Mouse (Mus musculus) CH12.LX (cell line): ENCODE data around the gene Ttc21b. TPM values are rescaled to one million over a fixed set of nuclear protein-coding genes. Genes with fewer than 3 reads are reported as not detected.

Source experiments
- DNase-seq: peaks from one replicate; pipeline ENCODE4 v3.0.0-alpha.2; 2013; ENCODE audit errors: extremely low read depth
- H3K27ac ChIP-seq: 2 replicates; pipeline ENCODE4 v1.5.1; 2012; ENCODE audit warnings: low read depth, mild to moderate bottlenecking, control low read depth, moderate library complexity; ENCODE audit not compliant: insufficient read depth
- H3K27me3 ChIP-seq: replicated peaks from 2 replicates; pipeline ENCODE3; 2012; ENCODE audit warnings: inconsistent platforms
- H3K36me3 ChIP-seq, 2 experiments: replicated peaks in 1 of 2; 2 replicates each; pipeline versions ENCODE3 to v1.6.1; 2012; ENCODE audit warnings: inconsistent platforms in 1 of 2, low read length in 1 of 2, mild to moderate bottlenecking in 1 of 2, mixed read lengths in 1 of 2, moderate library complexity in 1 of 2; ENCODE audit not compliant: control insufficient read depth in 1 of 2, insufficient read depth in 1 of 2
- H3K4me1 ChIP-seq, 2 experiments: 2 replicates each; pipeline ENCODE4 v1.6.1; 2012; ENCODE audit warnings: inconsistent platforms in 1 of 2, moderate library complexity in 1 of 2; ENCODE audit not compliant: insufficient read depth in 2 of 2, control insufficient read depth in 1 of 2
- H3K4me2 ChIP-seq: 2 replicates; pipeline ENCODE4 v1.6.1; 2012; ENCODE audit warnings: low read depth, mild to moderate bottlenecking, control low read depth; ENCODE audit not compliant: poor library complexity, insufficient read depth, severe bottlenecking
- H3K4me3 ChIP-seq, 3 experiments: fragments of 150-350 bp in 1 of 3; sonication (generic) in 1 of 3; replicated peaks in 1 of 3; 2 replicates each; pipeline versions ENCODE3 to v1.5.1; 2011 to 2012; ENCODE audit warnings: low read depth in 2 of 3, low read length in 2 of 3, mild to moderate bottlenecking in 2 of 3, moderate library complexity in 2 of 3, control low read depth in 1 of 3, improper control_type of control experiment in 1 of 3, inconsistent platforms in 1 of 3, mixed read lengths in 1 of 3; ENCODE audit not compliant: poor library complexity in 1 of 3
- H3K79me2 ChIP-seq: replicated peaks from 2 replicates; pipeline ENCODE4 v1.6.1; 2012; ENCODE audit warnings: mild to moderate bottlenecking, moderate library complexity; ENCODE audit not compliant: control insufficient read depth, poor library complexity, insufficient read depth, severe bottlenecking; ENCODE audit errors: extremely low read depth
- H3K9ac ChIP-seq: 2 replicates; pipeline ENCODE4 v1.6.1; 2012; ENCODE audit warnings: low read depth, mild to moderate bottlenecking, control low read depth, moderate library complexity; ENCODE audit not compliant: insufficient read depth
- H3K9me3 ChIP-seq: replicated peaks from 2 replicates; pipeline ENCODE3; 2012; ENCODE audit warnings: low read length, inconsistent platforms, mixed read lengths
- ELF1 ChIP-seq: IDR thresholded peaks from 2 replicates; pipeline ENCODE4 v1.6.1; 2014; ENCODE audit warnings: low read depth, mild to moderate bottlenecking, inconsistent platforms, low read length, improper control_type of control experiment
- ETS1 ChIP-seq: conservative IDR thresholded peaks from 2 replicates; pipeline ENCODE4 v1.6.1; 2012; ENCODE audit warnings: low read depth, mild to moderate bottlenecking, inconsistent platforms, low read length, improper control_type of control experiment, moderate library complexity
- HCFC1 ChIP-seq: IDR thresholded peaks from 2 replicates; pipeline ENCODE4 v1.6.1; 2012; ENCODE audit warnings: low read depth, mild to moderate bottlenecking, inconsistent platforms, low read length, improper control_type of control experiment
- KAT2A ChIP-seq: IDR thresholded peaks from 2 replicates; pipeline ENCODE4 v1.6.1; 2012; ENCODE audit warnings: low read length, improper control_type of control experiment, inconsistent platforms; ENCODE audit not compliant: insufficient replicate concordance
- POLR2AphosphoS2 ChIP-seq: IDR thresholded peaks from 2 replicates; pipeline ENCODE4 v1.6.1; 2011; ENCODE audit warnings: low read depth, low read length, improper control_type of control experiment
- SIN3A ChIP-seq: IDR thresholded peaks from 2 replicates; pipeline ENCODE4 v1.6.1; 2012; ENCODE audit warnings: low read length, improper control_type of control experiment, inconsistent platforms
- SMC3 ChIP-seq: IDR thresholded peaks from 2 replicates; pipeline ENCODE4 v1.6.1; 2011; ENCODE audit warnings: low read depth, low read length, improper control_type of control experiment
- ZMIZ1 ChIP-seq: IDR thresholded peaks from 2 replicates; pipeline ENCODE4 v1.6.1; 2012; ENCODE audit warnings: low read depth, mild to moderate bottlenecking, inconsistent platforms, low read length, improper control_type of control experiment
- ZNF384 ChIP-seq: IDR thresholded peaks from 2 replicates; pipeline ENCODE4 v1.6.1; 2012; ENCODE audit warnings: low read depth, low read length, improper control_type of control experiment, inconsistent platforms
- dilution Hi-C: fragments of 300-500 bp; cut with MboI; formaldehyde crosslinking; loops from 2 replicates; pipeline ENCODE4 v1.14.3; 2020; ENCODE audit warnings: low sequenced_read_pairs; ENCODE audit not compliant: extremely low pct_unique_long_range_greater_than_20kb, extremely low pct_ligation_motif_present
- in situ Hi-C: fragments of 300-500 bp; cut with MboI; formaldehyde crosslinking; loops from 3 replicates; pipeline ENCODE4 v1.14.3; 2019; ENCODE audit warnings: low sequenced_read_pairs, low pct_ligation_motif_present, low pct_unique_long_range_greater_than_20kb, mixed read lengths
- polyA plus RNA-seq: library from polyadenylated mRNA; unstranded; fragments of >175 nt; gene quantifications from 2 replicates; pipeline ENCODE4 v1.2.1, GENCODE M21; 2012; ENCODE audit warnings: low read depth; ENCODE audit not compliant: insufficient read length
- total RNA-seq, 2 experiments: library from RNA; depleted of rRNA; stranded (reverse); fragments of 300-350 nt in 1 of 2; fragments of >200 nt in 1 of 2; gene quantifications; 2 replicates each; pipeline ENCODE4 v1.2.3; 2012 to 2014

The Ttc21b gene
- total and polyA plus RNA-seq, 3 experiments = not detected

- Histone ChIP-seq H3K27ac (no peak overlapping the region), H3K4me1 (no peaks in the 10 kb centered on the region), H3K79me2 (no peaks in the 10 kb centered on the region), H3K4me3 (no peak overlapping the region), H3K9me3 (peaks cover 18% of the 10 kb centered on the region), H3K36me3 (no peaks in the 10 kb centered on the region), H3K27me3 (no peaks in the 10 kb centered on the region), H3K4me2 (no peak overlapping the region), H3K9ac (no peak overlapping the region)
- no peak for TF ChIP-seq SIN3A
- no peak for DNase-seq
- in situ Hi-C loops (no loop called here), dilution Hi-C loops (no loop called here)
Measured at GRCm38 (mm10) chr2:66177017-66177416, 79.4 kb downstream of the Ttc21b start.

GRCm38 (mm10) chr2:66173134-66173533 is 83.3 kb downstream of the Ttc21b start:
- Histone ChIP-seq H3K4me3 (no peak overlapping the region), H3K79me2 (no peaks in the 10 kb centered on the region), H3K4me2 (no peak overlapping the region), H3K27me3 (no peaks in the 10 kb centered on the region), H3K9me3 (peaks cover 20% of the 10 kb centered on the region), H3K27ac (no peak overlapping the region), H3K9ac (no peak overlapping the region), H3K36me3 (no peaks in the 10 kb centered on the region), H3K4me1 (peaks cover 2 to 7% of the 10 kb centered on the region in 2 experiments; a peak in 1 of 4 replicates)
- dilution Hi-C loops = no loop called here
- DNase-seq = no peak
- in situ Hi-C loops = no loop called here
- TF ChIP-seq ELF1 (no peak), POLR2AphosphoS2 (no peak), HCFC1 (no peak)

- peaks cover 2 to 7% of the 10 kb centered on the region in 2 experiments; a peak in 1 of 4 replicates for H3K4me1 ChIP-seq
- dilution Hi-C loops (no loop called here), in situ Hi-C loops (no loop called here)
- H3K4me2 ChIP-seq = no peak overlapping the region
- no peak overlapping the region for H3K4me3 ChIP-seq
- H3K36me3 ChIP-seq = no peaks in the 10 kb centered on the region
- no peak for DNase-seq
- H3K27me3 ChIP-seq = no peaks in the 10 kb centered on the region
- H3K27ac ChIP-seq = no peak overlapping the region
- H3K79me2 ChIP-seq = no peaks in the 10 kb centered on the region
- H3K9ac ChIP-seq = no peak overlapping the region
- no peak for TF ChIP-seq ETS1
- no peak for TF ChIP-seq SMC3
- H3K9me3 ChIP-seq = peaks cover 17% of the 10 kb centered on the region
Measured at GRCm38 (mm10) chr2:66171643-66172042, 84.8 kb downstream of the Ttc21b start.

GRCm38 (mm10) chr2:66170721-66171120 is 85.7 kb downstream of the Ttc21b start:
- Histone ChIP-seq H3K36me3 (no peaks in the 10 kb centered on the region), H3K27ac (no peak overlapping the region)
- dilution Hi-C loops = no loop called here

More at GRCm38 (mm10) chr2:66170721-66171120, 85.7 kb downstream of the Ttc21b start:
- Histone ChIP-seq H3K4me3 (no peak overlapping the region), H3K4me1 (peaks cover 2 to 12% of the 10 kb centered on the region in 2 experiments; a peak in 1 of 4 replicates), H3K9me3 (peaks cover 17% of the 10 kb centered on the region), H3K4me2 (no peak overlapping the region), H3K27me3 (no peaks in the 10 kb centered on the region), H3K79me2 (no peaks in the 10 kb centered on the region), H3K9ac (no peak overlapping the region)
- DNase-seq = no peak
- in situ Hi-C loops = no loop called here
- no peak for TF ChIP-seq KAT2A
- no peak for TF ChIP-seq ETS1
- TF ChIP-seq ZNF384 = no peak
- TF ChIP-seq ZMIZ1 = no peak
